Mouse (Mus musculus): ENCODE data around the gene Tnr.

GRCm38 (mm10) chr1:159833165-159833564 lies 309.6 kb downstream of the Tnr start:
- TF ChIP-seq POLR2A (IDR thresholded peaks at IDR 0.05; ENCODE audit: extremely low read depth, insufficient read depth, low read length) (no peak), CTCF (IDR thresholded peaks at IDR 0.05; ENCODE audit: low read depth, low read length) (no peak)

Data from liver, adult 2 months (tissue).